Mouse (Mus musculus): Measurements from ENCODE around the gene Kbtbd12. TPM values are rescaled to one million over a fixed set of nuclear protein-coding genes. Genes with fewer than 3 reads are reported as not detected.
A peak's percentile ranks its signal among the peaks of the same experiment; 100 is the strongest.

Gene Kbtbd12
- polyA plus RNA-seq, 1 experiment from 2014 or later = 0.28 TPM

GRCm38 (mm10) chr6:88640331-88640730 is 2.6 kb upstream of the Kbtbd12 start:
- Histone ChIP-seq H3K9ac (ENCODE audit: low read length) (no peak overlapping the region), H3K4me3 (ENCODE audit: low read depth, low read length) (no peak overlapping the region), H3K27me3 (ENCODE audit: control insufficient read depth, insufficient read depth, low read length) (no peaks in the 10 kb centered on the region), H3K9me3 (ENCODE audit: control insufficient read depth, low read length) (no peaks in the 10 kb centered on the region), H3K27ac (replicated peaks) (no peak overlapping the region), H3K36me3 (ENCODE audit: control insufficient read depth, insufficient read depth, low read length) (no peaks in the 10 kb centered on the region), H3K4me1 (replicated peaks; ENCODE audit: control insufficient read depth, insufficient read depth) (no peaks in the 10 kb centered on the region), H3K4me2 (replicated peaks; ENCODE audit: low read depth) (no peak overlapping the region)
- 45% methylated on average over 3 of the region's 3 CpGs for WGBS
- no peak for TF ChIP-seq CTCF (IDR thresholded peaks at IDR 0.05; ENCODE audit: low read depth)
- TF ChIP-seq EP300 (optimal IDR thresholded peaks at IDR 0.05) = no peak
- ATAC-seq (ENCODE audit: low FRiP score, low TSS enrichment) = no peak
- no peak for DNase-seq (ENCODE audit: low spot score)

- DNase-seq (ENCODE audit: low spot score) (no peak), ATAC-seq (ENCODE audit: low FRiP score, low TSS enrichment) (no peak)
- WGBS = 8% methylated on average over 9 of the region's 9 CpGs
- no peaks in the 10 kb centered on the region for H3K36me3 ChIP-seq (ENCODE audit: control insufficient read depth, insufficient read depth, low read length)
- no peak overlapping the region for H3K4me2 ChIP-seq (replicated peaks; ENCODE audit: low read depth)
- no peak overlapping the region for H3K9ac ChIP-seq (ENCODE audit: low read length)
- H3K4me1 ChIP-seq (replicated peaks; ENCODE audit: control insufficient read depth, insufficient read depth) = no peaks in the 10 kb centered on the region
- no peaks in the 10 kb centered on the region for H3K27me3 ChIP-seq (ENCODE audit: control insufficient read depth, insufficient read depth, low read length)
- H3K27ac ChIP-seq (replicated peaks) = no peak overlapping the region
- TF ChIP-seq CTCF (IDR thresholded peaks at IDR 0.05; ENCODE audit: low read depth) (peak; percentile 59), EP300 (optimal IDR thresholded peaks at IDR 0.05) (no peak)
- no peak overlapping the region for H3K4me3 ChIP-seq (ENCODE audit: low read depth, low read length)
- no peaks in the 10 kb centered on the region for H3K9me3 ChIP-seq (ENCODE audit: control insufficient read depth, low read length)
Measured at GRCm38 (mm10) chr6:88639921-88640320, 2.2 kb upstream of the Kbtbd12 start.

- no peak overlapping the region for H3K4me2 ChIP-seq (replicated peaks; ENCODE audit: low read depth)
- TF ChIP-seq CTCF (IDR thresholded peaks at IDR 0.05; ENCODE audit: low read depth) (no peak), EP300 (optimal IDR thresholded peaks at IDR 0.05) (no peak)
- H3K9me3 ChIP-seq (ENCODE audit: control insufficient read depth, low read length) = no peaks in the 10 kb centered on the region
- no peaks in the 10 kb centered on the region for H3K27me3 ChIP-seq (ENCODE audit: control insufficient read depth, insufficient read depth, low read length)
- H3K4me1 ChIP-seq (replicated peaks; ENCODE audit: control insufficient read depth, insufficient read depth) = no peaks in the 10 kb centered on the region
- 25% methylated on average over 6 of the region's 6 CpGs for WGBS
- H3K9ac ChIP-seq (ENCODE audit: low read length) = no peak overlapping the region
- no peaks in the 10 kb centered on the region for H3K36me3 ChIP-seq (ENCODE audit: control insufficient read depth, insufficient read depth, low read length)
- H3K4me3 ChIP-seq (ENCODE audit: low read depth, low read length) = no peak overlapping the region
- ATAC-seq (ENCODE audit: low FRiP score, low TSS enrichment) = no peak
- DNase-seq (ENCODE audit: low spot score) = no peak
- H3K27ac ChIP-seq (replicated peaks) = no peak overlapping the region
Measured at GRCm38 (mm10) chr6:88639372-88639920, 1.7 kb upstream of the Kbtbd12 start.

- H3K9ac ChIP-seq (ENCODE audit: low read length) = no peak overlapping the region
- DNase-seq (ENCODE audit: low spot score) = no peak
- TF ChIP-seq EP300 (optimal IDR thresholded peaks at IDR 0.05) (no peak), CTCF (IDR thresholded peaks at IDR 0.05; ENCODE audit: low read depth) (no peak)
- H3K4me2 ChIP-seq (replicated peaks; ENCODE audit: low read depth) = no peak overlapping the region
- H3K4me1 ChIP-seq (replicated peaks; ENCODE audit: control insufficient read depth, insufficient read depth) = no peaks in the 10 kb centered on the region
- H3K27me3 ChIP-seq (ENCODE audit: control insufficient read depth, insufficient read depth, low read length) = no peaks in the 10 kb centered on the region
- no peak overlapping the region for H3K4me3 ChIP-seq (ENCODE audit: low read depth, low read length)
- no peaks in the 10 kb centered on the region for H3K9me3 ChIP-seq (ENCODE audit: control insufficient read depth, low read length)
- 47% methylated on average over 1 of the region's 1 CpGs for WGBS
- no peak overlapping the region for H3K27ac ChIP-seq (replicated peaks)
- no peak for ATAC-seq (ENCODE audit: low FRiP score, low TSS enrichment)
- H3K36me3 ChIP-seq (ENCODE audit: control insufficient read depth, insufficient read depth, low read length) = no peaks in the 10 kb centered on the region
Measured at GRCm38 (mm10) chr6:88638917-88639316, 1.2 kb upstream of the Kbtbd12 start.

- Histone ChIP-seq H3K9me3 (ENCODE audit: control insufficient read depth, low read length) (no peaks in the 10 kb centered on the region), H3K36me3 (ENCODE audit: control insufficient read depth, insufficient read depth, low read length) (no peaks in the 10 kb centered on the region), H3K4me1 (replicated peaks; ENCODE audit: control insufficient read depth, insufficient read depth) (no peaks in the 10 kb centered on the region), H3K4me3 (ENCODE audit: low read depth, low read length) (no peak overlapping the region), H3K27me3 (ENCODE audit: control insufficient read depth, insufficient read depth, low read length) (no peaks in the 10 kb centered on the region), H3K9ac (ENCODE audit: low read length) (no peak overlapping the region), H3K27ac (replicated peaks) (no peak overlapping the region), H3K4me2 (replicated peaks; ENCODE audit: low read depth) (no peak overlapping the region)
- 83% methylated on average over 6 of the region's 6 CpGs for WGBS
- ATAC-seq (ENCODE audit: low FRiP score, low TSS enrichment) = no peak
- TF ChIP-seq CTCF (IDR thresholded peaks at IDR 0.05; ENCODE audit: low read depth) = no peak
- no peak for TF ChIP-seq EP300 (optimal IDR thresholded peaks at IDR 0.05)
- DNase-seq (ENCODE audit: low spot score) = no peak
Measured at GRCm38 (mm10) chr6:88635881-88636754, 1.6 kb downstream of the Kbtbd12 start.

- ATAC-seq (ENCODE audit: low FRiP score, low TSS enrichment) (no peak), DNase-seq (ENCODE audit: low spot score) (no peak)
- TF ChIP-seq CTCF (IDR thresholded peaks at IDR 0.05; ENCODE audit: low read depth) (no peak), EP300 (optimal IDR thresholded peaks at IDR 0.05) (no peak)
- 49% methylated on average over 6 of the region's 6 CpGs for WGBS
- Histone ChIP-seq H3K9me3 (ENCODE audit: control insufficient read depth, low read length) (no peaks in the 10 kb centered on the region), H3K4me1 (replicated peaks; ENCODE audit: control insufficient read depth, insufficient read depth) (0 out of 2 replicates have a peak, but pooled peaks cover 3% of the 10 kb centered on the region), H3K4me2 (replicated peaks; ENCODE audit: low read depth) (no peak overlapping the region), H3K9ac (ENCODE audit: low read length) (no peak overlapping the region), H3K36me3 (ENCODE audit: control insufficient read depth, insufficient read depth, low read length) (no peaks in the 10 kb centered on the region), H3K27me3 (ENCODE audit: control insufficient read depth, insufficient read depth, low read length) (no peaks in the 10 kb centered on the region), H3K4me3 (ENCODE audit: low read depth, low read length) (no peak overlapping the region), H3K27ac (replicated peaks) (no peak overlapping the region)
Measured at GRCm38 (mm10) chr6:88631293-88631692, 6.5 kb downstream of the Kbtbd12 start.
